Mouse (Mus musculus) heart, embryonic 14.5 days (tissue): Measurements from ENCODE around the gene Me3. TPM values are rescaled to one million over a fixed set of nuclear protein-coding genes. Genes with fewer than 3 reads are reported as not detected.

Experiments used
- ATAC-seq: fragments of 200-750 bp; cut with Nextera tagmentation; 2 replicates; pipeline ENCODE4 v1.8.0; 2017; ENCODE audit warnings: low read depth, moderate TSS enrichment; ENCODE audit not compliant: insufficient number of reproducible peaks, insufficient read depth, low FRiP score
- H3K27ac ChIP-seq, 2 experiments: fragments of 200-500 bp in 1 of 2; fragments of 300-500 bp in 1 of 2; sonication (generic) in 1 of 2; replicated peaks in 1 of 2; 2 replicates each; pipeline ENCODE4 v1.5.1; 2012 to 2014; ENCODE audit warnings: low read depth in 2 of 2, low read length in 2 of 2, control low read depth in 1 of 2, mild to moderate bottlenecking in 1 of 2, mixed read lengths in 1 of 2; ENCODE audit not compliant: control insufficient read depth in 1 of 2, insufficient read depth in 1 of 2
- H3K27me3 ChIP-seq: fragments of 300-500 bp; sonication (generic); 2 replicates; pipeline ENCODE4 v1.6.1; 2014; ENCODE audit warnings: mild to moderate bottlenecking, low read length, control low read depth; ENCODE audit not compliant: control insufficient read depth, insufficient read depth
- H3K36me3 ChIP-seq: fragments of 300-500 bp; sonication (generic); 2 replicates; pipeline ENCODE4 v1.6.1; 2014; ENCODE audit warnings: mild to moderate bottlenecking, control low read depth, low read length, mixed read lengths; ENCODE audit not compliant: control insufficient read depth, insufficient read depth
- H3K4me1 ChIP-seq, 2 experiments: fragments of 200-500 bp in 1 of 2; fragments of 300-500 bp in 1 of 2; sonication (generic) in 1 of 2; 2 replicates each; pipeline ENCODE4 v1.6.1; 2012 to 2014; ENCODE audit warnings: low read length in 2 of 2, control low read depth in 1 of 2, mixed read lengths in 1 of 2; ENCODE audit not compliant: control insufficient read depth in 2 of 2, insufficient read depth in 2 of 2
- H3K4me2 ChIP-seq: fragments of 300-500 bp; sonication (generic); 2 replicates; pipeline ENCODE4 v1.6.1; 2014; ENCODE audit warnings: mild to moderate bottlenecking, low read length
- H3K4me3 ChIP-seq, 2 experiments: fragments of 200-500 bp in 1 of 2; fragments of 300-500 bp in 1 of 2; sonication (generic) in 1 of 2; 2 replicates each; pipeline ENCODE4 v1.5.1; 2012 to 2014; ENCODE audit warnings: low read length in 2 of 2, mild to moderate bottlenecking in 2 of 2, control low read depth in 1 of 2, low read depth in 1 of 2, moderate library complexity in 1 of 2; ENCODE audit not compliant: control insufficient read depth in 1 of 2, insufficient read depth in 1 of 2
- H3K9ac ChIP-seq: fragments of 300-500 bp; sonication (generic); 2 replicates; pipeline ENCODE4 v1.6.1; 2014; ENCODE audit warnings: mild to moderate bottlenecking, low read length
- H3K9me3 ChIP-seq: fragments of 300-500 bp; sonication (generic); 2 replicates; pipeline ENCODE4 v1.6.1; 2016; ENCODE audit warnings: low read length, control low read depth; ENCODE audit not compliant: control insufficient read depth
- WGBS: fragments of 180-500 bp; shearing (Covaris S2); extraction: QIAGEN DNeasy Blood & Tissue Kit; methylation state at CpG from one replicate; pipeline ENCODE4 v1.1.7; 2014; 5-methylcytosine and 5-hydroxymethylcytosine counted together
- polyA plus RNA-seq: library from polyadenylated mRNA; unstranded; fragments of >200 nt; fragmentation: Nextera tagmentation; extraction: Ambion mirVana; gene quantifications from 2 replicates; pipeline ENCODE4 v1.2.1, GENCODE M21; 2014

Gene Me3
- polyA plus RNA-seq, 1 experiment from 2014 or later, result 6.7 TPM

GRCm38 (mm10) chr7:89843533-89843932 is 211.3 kb downstream of the Me3 start:
- Histone ChIP-seq H3K4me1 (no peaks in the 10 kb centered on the region), H3K27ac (no peak overlapping the region), H3K9ac (no peak overlapping the region), H3K36me3 (no peaks in the 10 kb centered on the region), H3K9me3 (no peaks in the 10 kb centered on the region), H3K4me2 (no peak overlapping the region), H3K27me3 (no peaks in the 10 kb centered on the region), H3K4me3 (no peak overlapping the region)
- no peak for ATAC-seq
- WGBS, result 24% methylated on average over 6 of the region's 6 CpGs

DNA sequence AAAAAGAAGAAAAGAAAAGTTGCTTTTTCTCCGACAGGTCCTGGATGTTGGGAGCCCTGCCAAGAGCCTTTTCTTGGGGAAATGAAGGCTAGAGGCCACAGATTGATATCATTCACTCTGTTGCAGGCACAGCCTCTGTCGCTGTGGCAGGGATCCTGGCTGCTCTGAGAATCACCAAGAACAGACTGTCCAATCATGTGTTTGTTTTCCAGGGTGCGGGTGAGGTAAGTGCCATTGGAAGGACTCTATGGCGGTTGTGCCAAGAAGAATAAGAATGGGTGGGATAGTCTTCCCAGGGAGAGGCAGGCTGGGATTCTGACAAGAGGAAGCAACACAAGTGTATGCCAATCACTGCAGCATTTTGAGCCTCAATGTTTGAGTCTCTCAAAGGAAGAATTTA is 213.5 kb downstream of the Me3 start:
- Histone ChIP-seq H3K9ac (no peak overlapping the region), H3K27ac (no peak overlapping the region), H3K4me1 (no peaks in the 10 kb centered on the region), H3K27me3 (no peaks in the 10 kb centered on the region), H3K4me2 (no peak overlapping the region), H3K36me3 (no peaks in the 10 kb centered on the region), H3K4me3 (no peak overlapping the region), H3K9me3 (no peaks in the 10 kb centered on the region)
- no peak for ATAC-seq
- WGBS, result 75% methylated on average over 4 of the region's 4 CpGs

GRCm38 (mm10) chr7:89850510-89850909 is 218.3 kb downstream of the Me3 start:
- Histone ChIP-seq H3K27ac (no peak overlapping the region), H3K9me3 (no peaks in the 10 kb centered on the region), H3K4me1 (no peaks in the 10 kb centered on the region), H3K27me3 (no peaks in the 10 kb centered on the region), H3K4me3 (no peak overlapping the region), H3K9ac (no peak overlapping the region), H3K4me2 (no peak overlapping the region), H3K36me3 (no peaks in the 10 kb centered on the region)
- WGBS, result 71% methylated on average over 3 of the region's 3 CpGs
- no peak for ATAC-seq

DNA sequence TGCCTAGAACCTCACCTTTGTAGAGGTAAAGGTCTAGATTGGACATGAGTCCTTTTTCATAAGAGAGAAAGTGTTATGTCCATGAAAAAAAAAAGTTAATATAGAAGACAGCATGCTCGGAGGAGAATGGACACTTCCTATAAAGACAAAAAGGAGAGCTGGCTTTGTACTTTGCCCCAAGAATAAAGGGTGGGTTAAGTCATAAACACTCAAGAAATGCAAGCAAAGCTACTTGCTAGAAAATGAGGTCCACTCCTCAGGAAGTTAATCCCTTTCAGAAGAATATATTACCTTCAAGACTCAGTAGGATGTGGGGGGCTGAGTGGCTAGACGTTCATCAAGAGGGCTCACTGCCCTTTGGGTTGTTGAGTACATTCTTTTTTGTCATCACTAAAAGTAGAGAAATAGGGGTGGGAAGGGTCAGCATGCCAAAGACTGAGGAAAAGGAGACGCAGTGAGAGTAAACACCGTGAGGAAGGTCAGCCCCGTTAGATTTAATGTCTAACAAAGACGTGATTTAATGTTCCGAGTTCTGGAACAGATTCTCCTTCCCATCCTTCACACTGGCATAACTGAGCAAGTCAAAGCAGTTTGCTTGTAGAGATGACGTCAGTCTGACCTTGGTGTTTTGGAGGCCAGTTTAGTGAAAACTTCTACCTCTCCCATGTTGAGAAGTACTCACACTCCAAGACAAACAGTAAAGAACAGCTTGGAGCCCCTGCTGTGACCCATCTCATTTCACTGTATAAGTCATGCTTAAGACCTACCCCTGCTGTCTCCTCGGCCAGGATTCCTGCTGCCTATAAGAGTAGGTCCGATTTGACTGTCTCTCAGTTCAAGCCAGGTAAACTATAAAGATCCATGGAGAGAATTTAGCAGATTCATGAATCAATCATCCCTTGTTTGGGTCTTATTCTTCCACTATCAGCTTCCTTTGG is 220.2 kb downstream of the Me3 start:
- H3K4me1 ChIP-seq, result no peaks in the 10 kb centered on the region
- H3K27me3 ChIP-seq, result no peaks in the 10 kb centered on the region
- no peak overlapping the region for H3K27ac ChIP-seq
- H3K9ac ChIP-seq, result no peak overlapping the region
- no peaks in the 10 kb centered on the region for H3K9me3 ChIP-seq
- H3K4me3 ChIP-seq, result no peak overlapping the region
- no peak for ATAC-seq
- H3K4me2 ChIP-seq, result no peak overlapping the region
- 81% methylated on average over 10 of the region's 10 CpGs for WGBS
- H3K36me3 ChIP-seq, result no peaks in the 10 kb centered on the region

GRCm38 (mm10) chr7:89853131-89853530 is 220.9 kb downstream of the Me3 start:
- Histone ChIP-seq H3K27ac (no peak overlapping the region), H3K4me3 (no peak overlapping the region), H3K27me3 (no peaks in the 10 kb centered on the region), H3K4me2 (no peak overlapping the region), H3K9me3 (no peaks in the 10 kb centered on the region), H3K4me1 (no peaks in the 10 kb centered on the region), H3K36me3 (no peaks in the 10 kb centered on the region), H3K9ac (no peak overlapping the region)
- no peak for ATAC-seq
- 74% methylated on average over 5 of the region's 5 CpGs for WGBS

- Histone ChIP-seq H3K27ac (no peak overlapping the region), H3K9me3 (no peaks in the 10 kb centered on the region), H3K4me1 (no peaks in the 10 kb centered on the region), H3K27me3 (no peaks in the 10 kb centered on the region), H3K9ac (no peak overlapping the region), H3K36me3 (no peaks in the 10 kb centered on the region), H3K4me2 (no peak overlapping the region), H3K4me3 (no peak overlapping the region)
- ATAC-seq, result no peak
- WGBS, result 76% methylated on average over 1 of the region's 1 CpGs
Observed at GRCm38 (mm10) chr7:89855196-89855595, 223.0 kb downstream of the Me3 start.

- Histone ChIP-seq H3K4me3 (no peak overlapping the region), H3K9me3 (no peaks in the 10 kb centered on the region), H3K4me2 (no peak overlapping the region), H3K36me3 (no peaks in the 10 kb centered on the region), H3K9ac (no peak overlapping the region), H3K4me1 (no peaks in the 10 kb centered on the region), H3K27me3 (no peaks in the 10 kb centered on the region), H3K27ac (no peak overlapping the region)
- no peak for ATAC-seq
- 58% methylated on average over 17 of the region's 17 CpGs for WGBS
Observed at GRCm38 (mm10) chr7:89856440-89857217, 224.4 kb downstream of the Me3 start.
